Comparison of ENCODE assay signal across 8 mouse cellular contexts in the genomic region with DNA sequence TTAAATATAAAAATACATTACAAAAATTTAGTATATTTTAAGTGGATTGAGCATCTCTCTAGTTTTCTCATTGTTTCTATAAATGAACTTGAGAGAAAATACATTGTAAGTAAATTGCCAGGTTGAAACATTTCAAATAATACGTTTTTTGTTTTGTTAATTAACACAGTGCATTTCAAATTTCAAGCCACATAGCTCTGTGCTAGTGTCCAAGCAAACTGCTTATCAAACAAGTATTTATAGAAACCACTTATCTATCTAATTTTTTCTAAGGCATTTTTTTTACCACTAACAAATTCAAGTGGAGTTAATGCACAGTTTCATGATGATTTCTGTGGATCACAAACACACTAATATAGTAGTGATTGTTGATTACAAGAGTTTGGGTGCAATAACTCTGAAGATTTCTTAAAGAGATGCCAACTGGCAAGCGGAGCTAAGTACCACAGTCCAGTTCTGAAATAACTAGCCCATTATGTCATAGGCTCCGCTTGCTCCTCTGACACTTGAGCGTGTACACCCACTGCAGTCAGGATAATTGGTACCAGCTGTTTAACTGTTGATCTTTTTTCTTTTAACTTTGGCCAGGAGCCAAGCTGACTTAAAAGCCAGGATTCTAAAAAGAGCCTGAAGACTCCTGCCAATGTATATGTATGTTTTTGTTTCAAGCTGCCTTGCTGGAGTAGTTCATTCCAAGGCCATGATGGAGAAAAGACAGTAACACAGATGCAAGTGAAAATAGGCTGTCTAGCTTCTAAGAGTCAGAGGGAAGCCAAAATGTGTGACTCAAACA.
A peak's percentile ranks its signal among the peaks of the same experiment; 100 is the strongest.
DNase-seq lines count a peak whose midpoint lies in the region; ATAC-seq and TF ChIP-seq lines count a peak whose summit lies in the region.

No protein-coding gene starts in this region.

- H3K27me3 ChIP-seq in heart, adult 2 months (ENCODE audit: control insufficient read depth, insufficient read depth, low read length) = no peaks in the 10 kb centered on the region
- no peaks in the 10 kb centered on the region for H3K27me3 ChIP-seq in intestine, embryonic 16.5 days (replicated peaks; ENCODE audit: control insufficient read depth, insufficient read depth, low read length)
- H3K27me3 ChIP-seq in liver, embryonic 12.5 days (replicated peaks) = no peaks in the 10 kb centered on the region

- TF ChIP-seq CTCF in heart, adult 2 months (IDR thresholded peaks at IDR 0.05) = no peak

- ATAC-seq in intestine, embryonic 16.5 days = peak; percentile 93
- no peak for ATAC-seq in liver, embryonic 12.5 days

- no peak overlapping the region for H3K9ac ChIP-seq in heart, adult 2 months (ENCODE audit: low read depth, low read length)
- no peak overlapping the region for H3K9ac ChIP-seq in intestine, embryonic 16.5 days (ENCODE audit: low read depth, low read length)
- H3K9ac ChIP-seq in liver, embryonic 12.5 days = no peak overlapping the region

- intact Hi-C loops in heart, adult 2 months (cut with DNase I) = loop anchor here (5.0 kb wide), 1 partner anchor 115 kb away; the partner anchor contains the start of gene Pcdh18

- H3K79me2 ChIP-seq in heart, adult 2 months (replicated peaks; ENCODE audit: control insufficient read depth, insufficient read depth, low read length) = no peaks in the 10 kb centered on the region

- H3K27ac ChIP-seq in heart, adult 2 months = peak overlapping the region; percentile 76
- no peak overlapping the region for H3K27ac ChIP-seq in intestine, embryonic 16.5 days (ENCODE audit: low read length)
- H3K27ac ChIP-seq in liver, embryonic 12.5 days = no peak overlapping the region

- DNase-seq in Muller cell, postnatal 12 days (ENCODE audit: inconsistent ontology term) = peak; percentile 93
- peak; percentile 53 for DNase-seq in embryo, embryonic 9.5 days (ENCODE audit: extremely low spot score)
- peak; percentile 24 to 69 for DNase-seq in heart, adult 2 months
- DNase-seq in lung, postnatal 36 days = peak; percentile 62
- peak; percentile 44 for DNase-seq in yolk sac, embryonic 10.5 days (ENCODE audit: low spot score)
- DNase-seq in testis, postnatal 14 days (ENCODE audit: low spot score) = no peak

- H3K9me3 ChIP-seq in intestine, embryonic 16.5 days (ENCODE audit: control insufficient read depth, low read length) = no peaks in the 10 kb centered on the region
- H3K9me3 ChIP-seq in liver, embryonic 12.5 days (replicated peaks) = no peaks in the 10 kb centered on the region; the same call in 1 of the 2 replicates

- H3K4me1 ChIP-seq in heart, adult 2 months (ENCODE audit: control insufficient read depth, insufficient read depth, low read length) = peaks cover 2% of the 10 kb centered on the region
- no peaks in the 10 kb centered on the region for H3K4me1 ChIP-seq in intestine, embryonic 16.5 days (ENCODE audit: control insufficient read depth, insufficient read depth, low read length)
- no peaks in the 10 kb centered on the region for H3K4me1 ChIP-seq in liver, embryonic 12.5 days

- TF ChIP-seq EP300 in heart, adult 2 months (IDR thresholded peaks at IDR 0.05; ENCODE audit: insufficient read depth, low read depth, low read length) = no peak

- 20% methylated on average over 4 of the region's 4 CpGs for WGBS in heart, adult 2 months
- 39% methylated on average over 4 of the region's 4 CpGs for WGBS in intestine, embryonic 16.5 days
- 67% methylated on average over 4 of the region's 4 CpGs for WGBS in liver, embryonic 12.5 days (ENCODE audit: insufficient replicate concordance)

- H3K36me3 ChIP-seq in heart, adult 2 months (ENCODE audit: control insufficient read depth, insufficient read depth, low read length) = peaks cover 2% of the 10 kb centered on the region; the same call in 1 of the 2 replicates
- H3K36me3 ChIP-seq in intestine, embryonic 16.5 days (ENCODE audit: control insufficient read depth, insufficient read depth, low read length) = no peaks in the 10 kb centered on the region
- no peaks in the 10 kb centered on the region for H3K36me3 ChIP-seq in liver, embryonic 12.5 days

- H3K4me2 ChIP-seq in intestine, embryonic 16.5 days (ENCODE audit: low read depth, low read length) = no peak overlapping the region
- no peak overlapping the region for H3K4me2 ChIP-seq in liver, embryonic 12.5 days

- no peak overlapping the region for H3K4me3 ChIP-seq in heart, adult 2 months
- H3K4me3 ChIP-seq in intestine, embryonic 16.5 days (ENCODE audit: low read length) = no peak overlapping the region
- no peak overlapping the region for H3K4me3 ChIP-seq in liver, embryonic 12.5 days

- no peak for TF ChIP-seq POLR2A in heart, adult 2 months (IDR thresholded peaks at IDR 0.05; ENCODE audit: insufficient read depth, low read depth, low read length)
